Mouse (Mus musculus): Measurements from ENCODE around the gene Cdc42ep1. TPM values are rescaled to one million over a fixed set of nuclear protein-coding genes. Genes with fewer than 3 reads are reported as not detected.

Cdc42ep1 gene
- polyA plus RNA-seq, 1 experiment from 2014 or later = 12.6 TPM

- Histone ChIP-seq H3K9ac (replicated peaks) (no peak overlapping the region), H3K27ac (ENCODE audit: low read depth) (no peak overlapping the region), H3K9me3 (ENCODE audit: low read length) (no peaks in the 10 kb centered on the region), H3K36me3 (replicated peaks; ENCODE audit: insufficient read depth, low read length) (no peaks in the 10 kb centered on the region), H3K27me3 (ENCODE audit: insufficient read depth, low read length) (peaks cover 16% of the 10 kb centered on the region; the same call in 1 of the 2 replicates), H3K4me3 (ENCODE audit: low read depth, low read length) (no peak overlapping the region), H3K4me2 (ENCODE audit: low read depth, low read length) (no peak overlapping the region), H3K4me1 (ENCODE audit: insufficient read depth) (peaks cover 23% of the 10 kb centered on the region)
- ATAC-seq (no peak), DNase-seq (no peak)
- TF ChIP-seq EP300 (IDR thresholded peaks at IDR 0.05; ENCODE audit: low read depth) (no peak), CTCF (IDR thresholded peaks at IDR 0.05; ENCODE audit: low read depth) (no peak)
- WGBS (ENCODE audit: insufficient replicate concordance) = 65% methylated on average over 3 of the region's 3 CpGs
These were observed 35.3 kb upstream of the Cdc42ep1 start for GRCm38 (mm10) chr15:78807141-78807540.

- WGBS (ENCODE audit: insufficient replicate concordance) = 57% methylated on average over 2 of the region's 2 CpGs
- Histone ChIP-seq H3K27ac (ENCODE audit: low read depth) (no peak overlapping the region), H3K9ac (replicated peaks) (no peak overlapping the region), H3K27me3 (ENCODE audit: insufficient read depth, low read length) (no peaks in the 10 kb centered on the region), H3K4me2 (ENCODE audit: low read depth, low read length) (no peak overlapping the region), H3K36me3 (replicated peaks; ENCODE audit: insufficient read depth, low read length) (no peaks in the 10 kb centered on the region), H3K4me3 (ENCODE audit: low read depth, low read length) (no peak overlapping the region), H3K9me3 (ENCODE audit: low read length) (no peaks in the 10 kb centered on the region), H3K4me1 (ENCODE audit: insufficient read depth) (peaks cover 13% of the 10 kb centered on the region)
- DNase-seq = no peak
- no peak for ATAC-seq
- TF ChIP-seq CTCF (IDR thresholded peaks at IDR 0.05; ENCODE audit: low read depth) = no peak
- TF ChIP-seq EP300 (IDR thresholded peaks at IDR 0.05; ENCODE audit: low read depth) = no peak
These were observed 33.4 kb upstream of the Cdc42ep1 start for GRCm38 (mm10) chr15:78808980-78809379.

- Histone ChIP-seq H3K36me3 (replicated peaks; ENCODE audit: insufficient read depth, low read length) (no peaks in the 10 kb centered on the region), H3K27me3 (ENCODE audit: insufficient read depth, low read length) (no peaks in the 10 kb centered on the region), H3K27ac (ENCODE audit: low read depth) (no peak overlapping the region), H3K4me1 (ENCODE audit: insufficient read depth) (peaks cover 7% of the 10 kb centered on the region), H3K9me3 (ENCODE audit: low read length) (no peaks in the 10 kb centered on the region), H3K4me2 (ENCODE audit: low read depth, low read length) (0 out of 2 replicates have a peak overlapping the region, but pooled peaks have one; percentile 11), H3K4me3 (ENCODE audit: low read depth, low read length) (no peak overlapping the region), H3K9ac (replicated peaks) (no peak overlapping the region)
- TF ChIP-seq CTCF (IDR thresholded peaks at IDR 0.05; ENCODE audit: low read depth) (no peak), EP300 (IDR thresholded peaks at IDR 0.05; ENCODE audit: low read depth) (no peak)
- no peak for DNase-seq
- 63% methylated on average over 9 of the region's 9 CpGs for WGBS (ENCODE audit: insufficient replicate concordance)
- peak; percentile 13; the same call in 1 of the 2 replicates for ATAC-seq
These were observed 32.7 kb upstream of the Cdc42ep1 start for GRCm38 (mm10) chr15:78809739-78810138.

GRCm38 (mm10) chr15:78810146-78810545 is 32.3 kb upstream of the Cdc42ep1 start:
- Histone ChIP-seq H3K9me3 (ENCODE audit: low read length) (no peaks in the 10 kb centered on the region), H3K4me1 (ENCODE audit: insufficient read depth) (peaks cover 6% of the 10 kb centered on the region; the same call in 1 of the 2 replicates), H3K36me3 (replicated peaks; ENCODE audit: insufficient read depth, low read length) (no peaks in the 10 kb centered on the region), H3K4me2 (ENCODE audit: low read depth, low read length) (0 out of 2 replicates have a peak overlapping the region, but pooled peaks have one; percentile 11), H3K4me3 (ENCODE audit: low read depth, low read length) (no peak overlapping the region), H3K27me3 (ENCODE audit: insufficient read depth, low read length) (no peaks in the 10 kb centered on the region), H3K27ac (ENCODE audit: low read depth) (no peak overlapping the region), H3K9ac (replicated peaks) (no peak overlapping the region)
- TF ChIP-seq EP300 (IDR thresholded peaks at IDR 0.05; ENCODE audit: low read depth) (no peak), CTCF (IDR thresholded peaks at IDR 0.05; ENCODE audit: low read depth) (no peak)
- WGBS (ENCODE audit: insufficient replicate concordance) = 46% methylated on average over 9 of the region's 9 CpGs
- ATAC-seq (peak; percentile 37), DNase-seq (no peak)

DNA sequence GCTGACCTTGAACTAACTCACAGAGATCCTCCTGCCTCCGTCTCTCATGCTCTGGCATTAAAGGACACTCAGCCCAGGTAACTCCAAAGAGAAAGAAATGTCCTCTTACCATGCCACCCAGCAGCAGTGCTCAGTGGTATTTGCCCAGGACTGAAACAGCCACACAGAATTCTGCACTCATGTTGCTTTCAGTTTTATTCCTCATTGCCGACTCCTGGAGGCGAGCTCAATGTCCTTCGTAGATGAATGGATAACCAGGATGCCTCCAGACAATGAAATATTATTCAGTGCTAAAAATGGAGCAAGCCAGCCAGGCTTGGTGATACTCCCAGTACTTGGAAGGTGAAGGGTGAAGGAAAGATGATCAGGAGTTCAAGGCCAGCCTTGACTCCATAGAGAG is 28.8 kb upstream of the Cdc42ep1 start:
- Histone ChIP-seq H3K27me3 (ENCODE audit: insufficient read depth, low read length) (no peaks in the 10 kb centered on the region), H3K9me3 (ENCODE audit: low read length) (no peaks in the 10 kb centered on the region), H3K4me3 (ENCODE audit: low read depth, low read length) (no peak overlapping the region), H3K36me3 (replicated peaks; ENCODE audit: insufficient read depth, low read length) (no peaks in the 10 kb centered on the region), H3K27ac (ENCODE audit: low read depth) (no peak overlapping the region), H3K4me2 (ENCODE audit: low read depth, low read length) (no peak overlapping the region), H3K9ac (replicated peaks) (no peak overlapping the region), H3K4me1 (ENCODE audit: insufficient read depth) (peaks cover 18% of the 10 kb centered on the region)
- ATAC-seq (no peak), DNase-seq (no peak)
- 69% methylated on average over 4 of the region's 4 CpGs for WGBS (ENCODE audit: insufficient replicate concordance)
- TF ChIP-seq CTCF (IDR thresholded peaks at IDR 0.05; ENCODE audit: low read depth) (no peak), EP300 (IDR thresholded peaks at IDR 0.05; ENCODE audit: low read depth) (no peak)

- no peaks in the 10 kb centered on the region for H3K36me3 ChIP-seq (replicated peaks; ENCODE audit: insufficient read depth, low read length)
- peaks cover 13% of the 10 kb centered on the region for H3K4me1 ChIP-seq (ENCODE audit: insufficient read depth)
- H3K27ac ChIP-seq (ENCODE audit: low read depth) = peak overlapping the region; percentile 62
- no peaks in the 10 kb centered on the region for H3K27me3 ChIP-seq (ENCODE audit: insufficient read depth, low read length)
- no peak overlapping the region for H3K4me3 ChIP-seq (ENCODE audit: low read depth, low read length)
- WGBS (ENCODE audit: insufficient replicate concordance) = 19% methylated on average over 11 of the region's 11 CpGs
- ATAC-seq = peak; percentile 94
- peak overlapping the region; percentile 54 for H3K4me2 ChIP-seq (ENCODE audit: low read depth, low read length)
- H3K9ac ChIP-seq (replicated peaks) = no peak overlapping the region; the same call in 1 of the 2 replicates
- H3K9me3 ChIP-seq (ENCODE audit: low read length) = no peaks in the 10 kb centered on the region
- TF ChIP-seq CTCF (IDR thresholded peaks at IDR 0.05; ENCODE audit: low read depth) (no peak), EP300 (IDR thresholded peaks at IDR 0.05; ENCODE audit: low read depth) (no peak)
- peak; percentile 60 for DNase-seq
These were observed 26.9 kb upstream of the Cdc42ep1 start for GRCm38 (mm10) chr15:78815314-78816073.
